Mouse (Mus musculus) heart, adult 8-10 months (tissue): ENCODE results near the gene 4930524B15Rik. TPM values are rescaled to one million over a fixed set of nuclear protein-coding genes. Genes with fewer than 3 reads are reported as not detected.
"Not testable (repeated sequence)": the region's sequence is repeated elsewhere in the genome, so short reads cannot be mapped to it uniquely, and the experiment has no call there.

ENCODE experiments used
- DNase-seq: peaks from one replicate; pipeline ENCODE4 v3.0.0; 2022; ENCODE audit warnings: low spot score
- total RNA-seq, 4 experiments: library from RNA; stranded (reverse); gene quantifications; 2 replicates each; pipeline ENCODE4 v1.2.4; 2022

The 4930524B15Rik gene
- total RNA-seq, 4 experiments from 2014 or later: not detected

- DNase-seq: no peak
Measured at GRCm38 (mm10) chr11:31984786-31985185, 19.4 kb downstream of the 4930524B15Rik start.

GRCm38 (mm10) chr11:31992535-31992934 is 27.1 kb downstream of the 4930524B15Rik start:
- no peak for DNase-seq

GRCm38 (mm10) chr11:31999716-32000115 is 34.3 kb downstream of the 4930524B15Rik start:
- no peak for DNase-seq

GRCm38 (mm10) chr11:32000281-32000680 is 34.9 kb downstream of the 4930524B15Rik start, which contains the start of gene Nsg2:
Gene Nsg2 (plus strand): TSS chr11:32000463.
- peak; percentile 37 for DNase-seq

GRCm38 (mm10) chr11:32001181-32001910 is 36.0 kb downstream of the 4930524B15Rik start:
- DNase-seq: no peak

- no peak for DNase-seq
Measured at GRCm38 (mm10) chr11:32002670-32003072, 37.3 kb downstream of the 4930524B15Rik start.

- not testable (repeated sequence) for DNase-seq
Measured at GRCm38 (mm10) chr11:32008049-32008448, 42.7 kb downstream of the 4930524B15Rik start.

GRCm38 (mm10) chr11:32008852-32009251 is 43.5 kb downstream of the 4930524B15Rik start:
- no peak for DNase-seq

- DNase-seq: no peak
Measured at GRCm38 (mm10) chr11:32009961-32010662, 44.7 kb downstream of the 4930524B15Rik start.

- DNase-seq: no peak
Measured at GRCm38 (mm10) chr11:32010663-32010970, 45.2 kb downstream of the 4930524B15Rik start.

GRCm38 (mm10) chr11:32011867-32012603 is 46.6 kb downstream of the 4930524B15Rik start:
- no peak for DNase-seq

- DNase-seq: no peak
Measured at GRCm38 (mm10) chr11:32013014-32013427, 47.6 kb downstream of the 4930524B15Rik start.

- no peak for DNase-seq
Measured at GRCm38 (mm10) chr11:32013561-32013960, 48.2 kb downstream of the 4930524B15Rik start.

- DNase-seq: no peak
Measured at GRCm38 (mm10) chr11:32018201-32018600, 52.8 kb downstream of the 4930524B15Rik start.

GRCm38 (mm10) chr11:32020031-32020965 is 54.9 kb downstream of the 4930524B15Rik start:
- DNase-seq: peak; percentile 5

- DNase-seq: no peak
Measured at GRCm38 (mm10) chr11:32026634-32027033, 61.2 kb downstream of the 4930524B15Rik start.

GRCm38 (mm10) chr11:32027474-32028342 is 62.3 kb downstream of the 4930524B15Rik start:
- DNase-seq: no peak

GRCm38 (mm10) chr11:32028605-32029004 is 63.2 kb downstream of the 4930524B15Rik start:
- DNase-seq: no peak
